Mouse (Mus musculus) CH12.LX (cell line): ENCODE measurements around the gene Sytl1.

Experiments used
- CTCF ChIP-seq, 2 experiments: IDR thresholded peaks in 1 of 2; conservative IDR thresholded peaks in 1 of 2; 2 replicates each; pipeline ENCODE4 v1.5.1; 2011 to 2012; ENCODE audit warnings: low read depth in 2 of 2, low read length in 2 of 2, improper control_type of control experiment in 1 of 2, inconsistent platforms in 1 of 2, mild to moderate bottlenecking in 1 of 2, moderate library complexity in 1 of 2
- EP300 ChIP-seq: IDR thresholded peaks from 2 replicates; pipeline ENCODE4 v1.6.1; 2011; ENCODE audit warnings: low read length, improper control_type of control experiment
- ETS1 ChIP-seq: conservative IDR thresholded peaks from 2 replicates; pipeline ENCODE4 v1.6.1; 2012; ENCODE audit warnings: low read depth, mild to moderate bottlenecking, inconsistent platforms, low read length, improper control_type of control experiment, moderate library complexity
- KAT2A ChIP-seq: IDR thresholded peaks from 2 replicates; pipeline ENCODE4 v1.6.1; 2012; ENCODE audit warnings: low read length, improper control_type of control experiment, inconsistent platforms; ENCODE audit not compliant: insufficient replicate concordance
- MAX ChIP-seq: IDR thresholded peaks from 2 replicates; pipeline ENCODE4 v1.6.1; 2011; ENCODE audit warnings: low read length, improper control_type of control experiment
- POLR2A ChIP-seq: IDR thresholded peaks from 2 replicates; pipeline ENCODE4 v1.6.1; 2011; ENCODE audit warnings: low read depth, mild to moderate bottlenecking, improper control_type of control experiment, low read length
- RCOR1 ChIP-seq: conservative IDR thresholded peaks from 2 replicates; pipeline ENCODE4 v1.6.1; 2012; ENCODE audit warnings: low read depth, mild to moderate bottlenecking, inconsistent platforms, low read length, improper control_type of control experiment
- SMC3 ChIP-seq: IDR thresholded peaks from 2 replicates; pipeline ENCODE4 v1.6.1; 2011; ENCODE audit warnings: low read depth, low read length, improper control_type of control experiment
- USF2 ChIP-seq: conservative IDR thresholded peaks from 2 replicates; pipeline ENCODE4 v1.6.1; 2011; ENCODE audit warnings: low read depth, low read length, improper control_type of control experiment
- ZMIZ1 ChIP-seq: IDR thresholded peaks from 2 replicates; pipeline ENCODE4 v1.6.1; 2012; ENCODE audit warnings: low read depth, mild to moderate bottlenecking, inconsistent platforms, low read length, improper control_type of control experiment

- TF ChIP-seq EP300 (no peak), RCOR1 (no peak), CTCF (conservative IDR thresholded peaks at IDR 0.05 in 1 of 2, IDR thresholded peaks at IDR 0.05 in 1 of 2; ENCODE audit: low read depth in 2 of 2, low read length in 2 of 2) (no peak), ZMIZ1 (no peak), SMC3 (no peak), POLR2A (no peak), MAX (no peak), KAT2A (no peak), USF2 (no peak), ETS1 (no peak)
Measured at GRCm38 (mm10) chr4:133221701-133222100, 41.2 kb downstream of the Sytl1 start.
